Mouse (Mus musculus) erythroblast, embryonic 14.5 days (primary cell): Measurements from ENCODE around the gene Plxnb1. TPM values are rescaled to one million over a fixed set of nuclear protein-coding genes. Genes with fewer than 3 reads are reported as not detected.

Experiments used
- H3K27me3 ChIP-seq: 2 replicates; pipeline ENCODE4 v1.6.1; 2012; ENCODE audit warnings: inconsistent platforms; ENCODE audit not compliant: control insufficient read depth
- H3K36me3 ChIP-seq: 2 replicates; pipeline ENCODE4 v1.6.1; 2012; ENCODE audit warnings: mild to moderate bottlenecking, inconsistent platforms; ENCODE audit not compliant: control insufficient read depth
- H3K4me1 ChIP-seq: 2 replicates; pipeline ENCODE4 v1.6.1; 2012; ENCODE audit warnings: inconsistent platforms; ENCODE audit not compliant: control insufficient read depth
- H3K4me3 ChIP-seq: replicated peaks from 2 replicates; pipeline ENCODE3; 2012; ENCODE audit warnings: moderate library complexity, mild to moderate bottlenecking, inconsistent platforms
- H3K9me3 ChIP-seq: 2 replicates; pipeline ENCODE4 v1.6.1; 2012; ENCODE audit warnings: low read length, inconsistent platforms, mixed read lengths; ENCODE audit not compliant: control insufficient read depth
- GATA1 ChIP-seq: IDR thresholded peaks from 2 replicates; pipeline ENCODE4 v1.6.1; 2012; ENCODE audit warnings: low read length, inconsistent platforms, mixed read lengths
- TAL1 ChIP-seq: IDR thresholded peaks from 3 replicates; pipeline ENCODE4 v1.6.1; 2012; ENCODE audit warnings: low read length, inconsistent platforms, mixed read lengths
- polyA plus RNA-seq: library from polyadenylated mRNA; stranded (reverse); fragments of >175 nt; gene quantifications from 2 replicates; pipeline ENCODE4 v1.2.3, GENCODE M21; 2012

Gene Plxnb1
- polyA plus RNA-seq, 1 experiment = under 0.01 TPM

DNA sequence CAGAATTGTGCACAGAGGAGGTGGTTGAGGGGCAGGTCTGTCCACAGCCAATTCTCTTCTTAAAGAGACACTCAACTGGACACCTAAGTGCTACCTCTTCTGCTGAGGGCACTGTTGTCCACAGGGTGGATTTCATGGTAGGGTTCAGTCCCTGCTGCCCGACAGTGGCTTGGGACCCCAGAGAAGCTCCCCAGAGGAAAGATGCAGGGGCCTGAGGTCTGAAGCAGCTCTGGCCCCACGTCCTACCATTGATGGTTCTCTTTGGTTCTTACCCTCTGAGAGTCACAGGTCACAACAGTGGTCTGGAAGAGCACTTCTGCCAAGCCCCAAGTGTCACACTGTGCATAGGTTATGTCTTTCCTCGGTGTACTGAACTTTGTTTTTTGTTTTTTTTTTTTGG, 41.8 kb upstream of the Plxnb1 start:
- no peaks in the 10 kb centered on the region for H3K27me3 ChIP-seq
- peaks cover 37% of the 10 kb centered on the region for H3K4me1 ChIP-seq
- H3K9me3 ChIP-seq = no peaks in the 10 kb centered on the region
- H3K4me3 ChIP-seq = no peak overlapping the region
- TF ChIP-seq GATA1 (no peak), TAL1 (no peak)
- H3K36me3 ChIP-seq = peaks cover 22% of the 10 kb centered on the region

GRCm38 (mm10) chr9:109053851-109054250, 41.3 kb upstream of the Plxnb1 start:
- Histone ChIP-seq H3K4me3 (no peak overlapping the region), H3K4me1 (peaks cover 42% of the 10 kb centered on the region), H3K27me3 (no peaks in the 10 kb centered on the region), H3K36me3 (peaks cover 27% of the 10 kb centered on the region), H3K9me3 (no peaks in the 10 kb centered on the region)
- no peak for TF ChIP-seq TAL1
- no peak for TF ChIP-seq GATA1

- peaks cover 49% of the 10 kb centered on the region for H3K4me1 ChIP-seq
- TF ChIP-seq TAL1 (no peak), GATA1 (no peak)
- peaks cover 28% of the 10 kb centered on the region for H3K36me3 ChIP-seq
- H3K9me3 ChIP-seq = no peaks in the 10 kb centered on the region
- peak overlapping the region; percentile 48 for H3K4me3 ChIP-seq
- H3K27me3 ChIP-seq = no peaks in the 10 kb centered on the region
Observed at GRCm38 (mm10) chr9:109054712-109055111, 40.5 kb upstream of the Plxnb1 start.

GRCm38 (mm10) chr9:109055271-109056030, 39.7 kb upstream of the Plxnb1 start:
- peaks cover 52% of the 10 kb centered on the region for H3K4me1 ChIP-seq
- H3K36me3 ChIP-seq = peaks cover 33% of the 10 kb centered on the region
- no peaks in the 10 kb centered on the region for H3K9me3 ChIP-seq
- H3K4me3 ChIP-seq = peak overlapping the region; percentile 48
- no peaks in the 10 kb centered on the region for H3K27me3 ChIP-seq
- TF ChIP-seq GATA1 (no peak), TAL1 (no peak)

- H3K27me3 ChIP-seq = no peaks in the 10 kb centered on the region
- H3K4me1 ChIP-seq = peaks cover 52% of the 10 kb centered on the region
- no peaks in the 10 kb centered on the region for H3K9me3 ChIP-seq
- peaks cover 35% of the 10 kb centered on the region for H3K36me3 ChIP-seq
- TF ChIP-seq TAL1 (no peak), GATA1 (no peak)
- H3K4me3 ChIP-seq = no peak overlapping the region
Observed at GRCm38 (mm10) chr9:109056081-109056690, 39.0 kb upstream of the Plxnb1 start.

GRCm38 (mm10) chr9:109056916-109057315, 38.3 kb upstream of the Plxnb1 start:
- H3K9me3 ChIP-seq = no peaks in the 10 kb centered on the region
- no peaks in the 10 kb centered on the region for H3K27me3 ChIP-seq
- peaks cover 39% of the 10 kb centered on the region for H3K36me3 ChIP-seq
- no peak overlapping the region for H3K4me3 ChIP-seq
- TF ChIP-seq GATA1 = no peak
- no peak for TF ChIP-seq TAL1
- peaks cover 52% of the 10 kb centered on the region for H3K4me1 ChIP-seq

GRCm38 (mm10) chr9:109057543-109057942, 37.6 kb upstream of the Plxnb1 start:
- no peaks in the 10 kb centered on the region for H3K27me3 ChIP-seq
- peaks cover 52% of the 10 kb centered on the region for H3K4me1 ChIP-seq
- peaks cover 43% of the 10 kb centered on the region for H3K36me3 ChIP-seq
- no peaks in the 10 kb centered on the region for H3K9me3 ChIP-seq
- H3K4me3 ChIP-seq = no peak overlapping the region
- TF ChIP-seq GATA1 (no peak), TAL1 (no peak)

DNA sequence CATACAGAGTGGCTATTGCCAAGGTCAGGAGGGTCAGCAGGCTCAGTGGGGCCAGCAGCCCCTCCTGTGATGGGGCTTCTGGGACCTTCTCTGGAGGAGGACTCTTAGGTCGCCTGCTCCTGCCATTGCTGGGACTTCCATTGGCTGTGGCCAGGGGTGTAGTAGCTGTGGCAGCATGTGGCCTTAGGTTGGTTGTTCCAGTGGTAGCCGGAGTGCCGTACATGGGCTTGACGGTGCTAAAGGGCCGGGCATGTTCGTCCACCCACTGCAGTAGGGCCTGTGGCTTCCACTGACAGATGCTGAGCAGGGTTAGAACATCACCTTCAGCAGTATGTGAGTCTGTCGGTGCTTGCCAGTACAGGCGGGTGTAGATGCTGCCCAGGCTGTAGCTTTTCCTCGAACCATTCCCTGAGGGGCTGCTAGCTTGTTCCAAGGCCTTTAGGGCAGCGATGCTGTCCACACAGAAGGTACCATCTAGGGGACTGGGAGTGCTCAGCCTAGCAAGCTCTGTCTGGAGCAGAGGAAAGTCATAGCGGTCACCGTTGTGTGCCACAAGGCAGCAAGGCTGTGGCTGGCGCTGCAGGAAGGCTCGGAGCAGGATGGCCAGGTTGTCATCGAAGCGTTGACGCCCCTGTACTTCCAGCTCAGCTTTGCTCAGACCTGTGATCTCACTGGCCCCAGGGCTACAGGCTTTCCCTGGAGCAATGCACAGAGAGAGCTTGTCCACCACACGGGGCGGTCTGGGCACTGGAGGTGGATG, 37.0 kb upstream of the Plxnb1 start:
- TF ChIP-seq TAL1 = no peak
- TF ChIP-seq GATA1 = no peak
- Histone ChIP-seq H3K4me1 (peaks cover 52% of the 10 kb centered on the region), H3K27me3 (no peaks in the 10 kb centered on the region), H3K36me3 (peaks cover 50% of the 10 kb centered on the region), H3K4me3 (peak overlapping the region; percentile 65), H3K9me3 (no peaks in the 10 kb centered on the region)

DNA sequence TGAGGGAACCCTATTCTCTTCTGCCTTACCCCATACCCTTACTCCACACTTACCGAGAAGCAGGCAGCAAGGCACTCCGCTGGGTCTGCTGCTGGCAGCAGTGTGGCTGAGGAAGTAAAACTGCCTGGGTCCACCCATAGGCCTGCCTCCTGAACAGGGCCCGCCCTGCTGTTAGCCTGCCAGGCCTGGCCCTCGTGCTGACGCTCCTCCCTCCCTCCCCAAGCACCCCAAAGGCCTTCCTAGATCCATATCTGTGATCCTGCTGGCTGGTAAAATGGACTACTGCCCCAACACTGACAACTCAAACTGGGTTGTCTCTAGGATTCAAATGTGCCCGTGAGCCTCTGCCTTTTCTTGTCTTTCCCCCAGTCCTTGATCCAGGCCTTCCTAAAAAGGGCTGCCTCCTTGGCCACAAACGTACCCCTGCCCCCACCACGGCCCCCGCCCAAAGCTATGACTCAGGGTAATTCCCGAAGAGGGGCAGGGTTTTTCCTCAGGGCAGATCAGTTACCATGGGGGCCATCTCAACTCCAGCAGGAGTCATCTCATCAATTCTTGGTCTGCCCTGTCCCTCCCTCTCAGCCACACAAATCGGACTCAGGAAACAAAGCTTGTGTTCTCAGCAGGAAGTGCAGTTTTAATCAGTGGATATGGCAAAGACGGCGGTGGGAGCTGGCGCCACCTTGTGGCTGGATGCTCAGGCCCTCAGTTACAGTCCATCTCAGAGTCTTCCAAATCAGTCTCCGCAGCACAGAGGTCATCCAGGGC, 35.9 kb upstream of the Plxnb1 start, which contains the start of gene Trex1:
Gene Trex1, minus strand, starts transcription at position 599 of the 768 bp plus-strand sequence.
- peaks cover 51% of the 10 kb centered on the region for H3K4me1 ChIP-seq
- H3K4me3 ChIP-seq = peak within 1 kb of the TSS; percentile 65
- no peak for TF ChIP-seq TAL1
- no peak for TF ChIP-seq GATA1
- peaks cover 61% of the 10 kb centered on the region for H3K36me3 ChIP-seq
- H3K9me3 ChIP-seq = no peaks in the 10 kb centered on the region
- H3K27me3 ChIP-seq = no peaks in the 10 kb centered on the region
